Mouse (Mus musculus): ENCODE results near the gene Got2.

DNA sequence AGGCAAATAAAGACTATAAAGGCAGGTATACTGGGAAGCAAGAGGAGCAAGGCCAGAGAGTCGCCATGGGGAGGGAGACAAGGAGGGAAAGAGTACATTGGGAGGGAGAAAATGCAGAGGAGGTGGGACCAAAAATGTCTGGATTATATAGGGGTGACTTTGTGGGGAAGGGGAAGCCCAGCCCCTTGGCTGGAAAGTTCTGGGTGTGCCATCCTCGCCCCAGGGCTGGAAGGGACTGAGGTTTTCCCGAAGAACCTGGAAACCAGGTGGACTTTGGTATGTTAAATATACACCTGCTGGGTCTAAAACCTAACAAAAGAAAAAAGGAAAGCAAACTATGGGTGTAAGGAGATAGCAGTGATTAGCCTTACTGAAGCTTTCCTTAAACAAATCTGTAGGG lies 58.2 kb downstream of the Got2 start:
- TF ChIP-seq CTCF (IDR thresholded peaks at IDR 0.05; ENCODE audit: borderline replicate concordance, insufficient read depth, low read depth, low read length) (no peak), POLR2A (IDR thresholded peaks at IDR 0.05; ENCODE audit: borderline replicate concordance, insufficient read depth, low read length) (no peak)
